Mouse (Mus musculus) ovary, adult 10 weeks (tissue): Measurements from ENCODE around the gene Olfr498. TPM values are rescaled to one million over a fixed set of nuclear protein-coding genes. Genes with fewer than 3 reads are reported as not detected.

Source experiments
- polyA plus RNA-seq: library from polyadenylated mRNA; stranded (reverse); fragments of 350-450 nt; fragmentation: Illumina TruSeq; extraction: RNeasy Lipid Tissue Mini Kit (QIAGEN cat#74804); gene quantifications from one replicate; pipeline ENCODE4 v1.2.3, GENCODE M21; 2014

The Olfr498 gene
- polyA plus RNA-seq, result not detected

DNA sequence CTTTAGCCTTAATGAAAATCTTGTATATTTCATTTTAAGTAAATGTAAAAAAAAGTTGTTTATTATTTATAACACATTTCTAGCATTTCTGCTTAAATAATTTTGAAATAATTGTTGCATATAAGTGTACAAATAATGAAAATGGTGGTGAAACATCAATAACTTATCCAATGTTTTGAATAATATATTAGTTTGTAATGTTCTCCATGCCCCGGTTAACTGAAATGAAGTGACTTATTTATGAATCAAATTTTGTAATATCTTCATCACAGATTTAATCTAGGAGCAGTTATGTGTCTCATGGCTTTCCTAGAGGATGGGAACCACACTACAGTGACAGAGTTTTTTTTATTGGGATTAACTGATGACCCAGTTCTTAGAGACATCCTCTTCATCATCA lies at the start of gene Olfr498:
Gene Olfr498 (plus strand): TSS at position 301 of the 400 bp plus-strand sequence.

DNA sequence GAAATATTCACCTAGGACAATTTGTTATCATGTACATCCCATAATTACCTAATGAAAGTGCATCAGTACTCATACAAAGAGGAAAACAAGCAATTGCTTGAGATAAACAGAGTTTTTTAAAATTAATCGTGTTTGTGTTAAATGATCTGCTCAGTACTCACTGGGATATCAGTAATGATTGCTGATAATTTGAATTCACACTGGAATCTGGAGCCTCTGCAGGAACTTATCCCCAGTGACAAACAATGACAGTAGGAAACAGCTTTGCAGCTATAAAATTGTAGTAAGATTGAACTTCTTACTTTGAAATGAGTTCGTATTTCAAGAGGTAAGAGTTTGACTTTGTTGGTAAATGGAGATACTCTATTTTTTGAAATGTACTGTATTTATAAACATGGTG lies 45.0 kb upstream of the Olfr498 start, which contains the start of gene Olfr497:
Gene Olfr497 (plus strand): TSS at position 301 of the 400 bp plus-strand sequence.

Other genes starting within 250 kb of the Olfr498 start
- gene Olfr488, start 207.0 kb upstream of the Olfr498 start, polyA plus RNA-seq, result not detected
- not detected for gene Olfr490, start 176.4 kb upstream of the Olfr498 start, polyA plus RNA-seq
- gene Olfr491, start 151.9 kb upstream of the Olfr498 start, polyA plus RNA-seq, result not detected
- not detected for gene Olfr492, start 141.7 kb upstream of the Olfr498 start, polyA plus RNA-seq
- gene Olfr493, start 118.3 kb upstream of the Olfr498 start, polyA plus RNA-seq, result not detected
- gene Olfr494, start 100.0 kb upstream of the Olfr498 start, polyA plus RNA-seq, result not detected
- gene Olfr495, start 72.2 kb upstream of the Olfr498 start, polyA plus RNA-seq, result not detected
- gene Olfr497, start 44.9 kb upstream of the Olfr498 start, polyA plus RNA-seq, result not detected
- gene Olfr502, start 59.7 kb downstream of the Olfr498 start, polyA plus RNA-seq, result not detected
- not detected for gene Olfr503, start 79.2 kb downstream of the Olfr498 start, polyA plus RNA-seq
- gene Olfr504, start 100.5 kb downstream of the Olfr498 start, polyA plus RNA-seq, result not detected
- gene Olfr506, start 145.5 kb downstream of the Olfr498 start, polyA plus RNA-seq, result not detected
- gene Olfr507, start 156.5 kb downstream of the Olfr498 start, polyA plus RNA-seq, result not detected
- not detected for gene Olfr508, start 164.7 kb downstream of the Olfr498 start, polyA plus RNA-seq
- gene Olfr509, start 186.6 kb downstream of the Olfr498 start, polyA plus RNA-seq, result not detected
- gene Olfr510, start 201.1 kb downstream of the Olfr498 start, polyA plus RNA-seq, result not detected
- not detected for gene Olfr512, start 248.0 kb downstream of the Olfr498 start, polyA plus RNA-seq